ENCODE assay signal across 25 mouse cellular contexts in genomic region chr6:115906455-115906854, GRCm38 (mm10). TPM values are rescaled to one million over a fixed set of nuclear protein-coding genes. Genes with fewer than 3 reads are reported as not detected.
DNase-seq lines count a peak whose midpoint lies in the region; ATAC-seq and TF ChIP-seq lines count a peak whose summit lies in the region.
"Had no signal": no experiment of that assay in that cellular context is flagged by ENCODE, and none has a peak within 500 bp of the region (broad histone marks: within the 10 kb centered on the region; RNA-seq: fewer than 3 reads in every experiment).

No protein-coding gene starts in this region.

- no peak overlapping the region for H3K4me2 ChIP-seq in heart, embryonic 11.5 days
- H3K4me2 ChIP-seq: forebrain, embryonic 13.5 days; limb, embryonic 12.5 days; liver, embryonic 13.5 days; midbrain, embryonic 11.5 days; neural tube, embryonic 12.5 days had no signal

- H3K4me3 ChIP-seq in heart, embryonic 10.5 days = no peak overlapping the region
- no peak overlapping the region for H3K4me3 ChIP-seq in heart, embryonic 11.5 days (ENCODE audit: low read depth, low read length)
- no peak overlapping the region for H3K4me3 ChIP-seq in bone marrow, adult 2 months (replicated peaks; ENCODE audit: control insufficient read depth, low read depth, low read length)
- H3K4me3 ChIP-seq in megakaryocyte, embryonic 14.5 days (replicated peaks) = peak overlapping the region; percentile 40
- H3K4me3 ChIP-seq: forebrain, embryonic 13.5 days; limb, embryonic 12.5 days; liver, embryonic 13.5 days; neural tube, embryonic 12.5 days had no signal

- peaks cover 59% of the 10 kb centered on the region for H3K4me1 ChIP-seq in heart, embryonic 10.5 days
- H3K4me1 ChIP-seq in heart, embryonic 11.5 days (ENCODE audit: control insufficient read depth, insufficient read depth, low read length) = peaks cover 43% of the 10 kb centered on the region
- H3K4me1 ChIP-seq in bone marrow, adult 2 months (ENCODE audit: control insufficient read depth, insufficient read depth, low read length) = peaks cover 10% of the 10 kb centered on the region
- peaks cover 96% of the 10 kb centered on the region for H3K4me1 ChIP-seq in megakaryocyte, embryonic 14.5 days

- H3K9me3 ChIP-seq in heart, embryonic 10.5 days = no peaks in the 10 kb centered on the region
- H3K9me3 ChIP-seq in heart, embryonic 11.5 days (replicated peaks; ENCODE audit: control insufficient read depth, low read length) = no peaks in the 10 kb centered on the region
- H3K9me3 ChIP-seq in megakaryocyte, embryonic 14.5 days = no peaks in the 10 kb centered on the region
- H3K9me3 ChIP-seq: forebrain, embryonic 13.5 days; limb, embryonic 12.5 days; liver, embryonic 13.5 days; neural tube, embryonic 12.5 days had no signal

- no peak for TF ChIP-seq POLR2A in bone marrow, adult 2 months (IDR thresholded peaks at IDR 0.05; ENCODE audit: borderline replicate concordance, control insufficient read depth, low read depth, low read length)

- no peaks in the 10 kb centered on the region for H3K27me3 ChIP-seq in heart, embryonic 10.5 days (ENCODE audit: insufficient read depth, poor library complexity, severe bottlenecking)
- no peaks in the 10 kb centered on the region for H3K27me3 ChIP-seq in heart, embryonic 11.5 days (ENCODE audit: control insufficient read depth, insufficient read depth, low read length)
- no peaks in the 10 kb centered on the region for H3K27me3 ChIP-seq in megakaryocyte, embryonic 14.5 days (replicated peaks)
- H3K27me3 ChIP-seq: forebrain, embryonic 13.5 days; limb, embryonic 12.5 days; liver, embryonic 13.5 days; neural tube, embryonic 12.5 days had no signal

- peaks cover 11% of the 10 kb centered on the region; the same call in 1 of the 2 replicates for H3K36me3 ChIP-seq in heart, embryonic 10.5 days
- H3K36me3 ChIP-seq in heart, embryonic 11.5 days (ENCODE audit: control insufficient read depth, insufficient read depth, low read length) = peaks cover 2% of the 10 kb centered on the region; the same call in 1 of the 2 replicates
- H3K36me3 ChIP-seq in megakaryocyte, embryonic 14.5 days (replicated peaks; ENCODE audit: low read length) = no peaks in the 10 kb centered on the region
- H3K36me3 ChIP-seq: liver, embryonic 13.5 days had no signal

- intact Hi-C loops in left cerebral cortex, postnatal 25 days (cut with DNase I) = no loop called here

- H3K9ac ChIP-seq in heart, embryonic 11.5 days (ENCODE audit: low read depth, low read length) = no peak overlapping the region
- H3K9ac ChIP-seq: forebrain, embryonic 13.5 days; limb, embryonic 12.5 days; liver, embryonic 13.5 days; neural tube, embryonic 12.5 days had no signal

- TF ChIP-seq CTCF in bone marrow, adult 2 months (IDR thresholded peaks at IDR 0.05; ENCODE audit: control insufficient read depth, insufficient read depth, low read length) = no peak

- 68% methylated on average over 1 of the region's 1 CpGs for WGBS in heart, embryonic 10.5 days
- WGBS in heart, embryonic 11.5 days (ENCODE audit: insufficient replicate concordance) = 68% methylated on average over 1 of the region's 1 CpGs
- 14% methylated on average over 1 of the region's 1 CpGs for WGBS in bone marrow, adult 2 months

- no peak for ATAC-seq in heart, embryonic 11.5 days (replicated peaks; ENCODE audit: insufficient number of reproducible peaks, low FRiP score, low TSS enrichment)
- ATAC-seq: CD4-positive, CD25-positive, alpha-beta regulatory T cell, adult 4 months; forebrain, embryonic 13.5 days; hindbrain, embryonic 16.5 days; lung, postnatal 0 days had no signal

- H3K27ac ChIP-seq in heart, embryonic 10.5 days = peak overlapping the region; percentile 31; the same call in 1 of the 2 replicates
- no peak overlapping the region for H3K27ac ChIP-seq in heart, embryonic 11.5 days (ENCODE audit: low read depth, low read length)
- 0 out of 2 replicates have a peak overlapping the region, but pooled peaks have one; percentile 9 for H3K27ac ChIP-seq in bone marrow, adult 2 months (ENCODE audit: control insufficient read depth, insufficient read depth, low read depth, low read length, poor library complexity)
- H3K27ac ChIP-seq: forebrain, embryonic 13.5 days; limb, embryonic 12.5 days; liver, embryonic 13.5 days; neural tube, embryonic 12.5 days had no signal

- DNase-seq in heart, embryonic 10.5 days (ENCODE audit: low spot score) = no peak
- DNase-seq in 3T3-L1 (ENCODE audit: low read depth, low spot score) = peak; percentile 69
- no peak for DNase-seq in left cerebral cortex, postnatal 25 days (ENCODE audit: low spot score in 2 of 2)
- no peak for DNase-seq in layer of hippocampus, adult 11-12 months (ENCODE audit: low spot score)
- DNase-seq: cerebellum, adult 9-11 months; kidney, adult 11 months; kidney, postnatal 25 days; layer of hippocampus, adult 9-11 months; liver, embryonic 13.5 days had no signal

RNA-seq across cellular contexts. Expression of gene Rho, which starts 25.1 kb away (rescaled TPM):
- 0.28 TPM in 1 of 2 replicates, not detected in the other for polyA plus RNA-seq in heart, embryonic 10.5 days (2016; fragmentation: Nextera tagmentation; extraction: Ambion mirVana)
- 0.04 and 0.16 TPM in 2 replicates for polyA plus RNA-seq in heart, embryonic 11.5 days (2014; fragmentation: Nextera tagmentation; extraction: Ambion mirVana)
- not detected in 2 replicates for polyA plus RNA-seq in bone marrow, adult 2 months (2011; ENCODE audit: insufficient read depth, insufficient read length, low replicate concordance, missing spikeins)
- polyA plus RNA-seq in megakaryocyte, embryonic 14.5 days (2012; ENCODE audit: insufficient read depth, low replicate concordance) = not detected in 2 replicates
- under 1 TPM in 1 of 2 experiments, not detected in 1; 0.25 TPM for total RNA-seq in left cerebral cortex, postnatal 25 days (2021)
- total RNA-seq: monocyte, adult 5-6 weeks had no signal
- polyA plus RNA-seq: CD4-positive, CD25-positive, alpha-beta regulatory T cell, adult 4 months; liver, embryonic 13.5 days; midbrain, embryonic 11.5 days had no signal

RNA-seq across cellular contexts. Expression of gene H1foo, which starts 38.3 kb away (rescaled TPM):
- not detected in 2 replicates for polyA plus RNA-seq in heart, embryonic 10.5 days (2016; fragmentation: Nextera tagmentation; extraction: Ambion mirVana)
- polyA plus RNA-seq in heart, embryonic 11.5 days (2014; fragmentation: Nextera tagmentation; extraction: Ambion mirVana) = not detected in 2 replicates
- not detected in 2 replicates for polyA plus RNA-seq in bone marrow, adult 2 months (2011; ENCODE audit: insufficient read depth, insufficient read length, low replicate concordance, missing spikeins)
- polyA plus RNA-seq in megakaryocyte, embryonic 14.5 days (2012; ENCODE audit: insufficient read depth, low replicate concordance) = not detected in 2 replicates
- total RNA-seq in left cerebral cortex, postnatal 25 days (2021) = not detected
- total RNA-seq: adrenal gland, adult 18-20 months; gastrocnemius, postnatal 4 days; heart, postnatal 25 days; left cerebral cortex, adult 8-10 months; monocyte, adult 5-6 weeks had no signal
- polyA plus RNA-seq: CD4-positive, CD25-positive, alpha-beta regulatory T cell, adult 4 months; forebrain, embryonic 13.5 days; hindbrain, embryonic 16.5 days; limb, embryonic 12.5 days; liver, embryonic 13.5 days; lung, postnatal 0 days; midbrain, embryonic 11.5 days; neural tube, embryonic 12.5 days; spleen, adult 2 months had no signal

RNA-seq across cellular contexts. Expression of gene Ift122, which starts 53.2 kb away (rescaled TPM):
- 27.0 and 31.3 TPM in 2 replicates for polyA plus RNA-seq in heart, embryonic 10.5 days (2016; fragmentation: Nextera tagmentation; extraction: Ambion mirVana)
- polyA plus RNA-seq in heart, embryonic 11.5 days (2014; fragmentation: Nextera tagmentation; extraction: Ambion mirVana) = 21.0 and 26.7 TPM in 2 replicates
- polyA plus RNA-seq in bone marrow, adult 2 months (2011; ENCODE audit: insufficient read depth, insufficient read length, low replicate concordance, missing spikeins) = 0.83 and 3.6 TPM in 2 replicates
- 1.1 TPM in 1 of 2 replicates, not detected in the other for polyA plus RNA-seq in megakaryocyte, embryonic 14.5 days (2012; ENCODE audit: insufficient read depth, low replicate concordance)
- 10 to 100 TPM; 30.0 to 30.9 TPM for total RNA-seq in left cerebral cortex, postnatal 25 days (2021)

RNA-seq across cellular contexts. Expression of gene Mbd4, which starts 53.3 kb away (rescaled TPM):
- 15.2 and 22.4 TPM in 2 replicates for polyA plus RNA-seq in heart, embryonic 10.5 days (2016; fragmentation: Nextera tagmentation; extraction: Ambion mirVana)
- 12.5 and 14.6 TPM in 2 replicates for polyA plus RNA-seq in heart, embryonic 11.5 days (2014; fragmentation: Nextera tagmentation; extraction: Ambion mirVana)
- 9.4 and 11.3 TPM in 2 replicates for polyA plus RNA-seq in bone marrow, adult 2 months (2011; ENCODE audit: insufficient read depth, insufficient read length, low replicate concordance, missing spikeins)
- polyA plus RNA-seq in megakaryocyte, embryonic 14.5 days (2012; ENCODE audit: insufficient read depth, low replicate concordance) = 0.40 TPM in 1 of 2 replicates, not detected in the other
- 1 to 10 TPM; 8.1 to 9.1 TPM for total RNA-seq in left cerebral cortex, postnatal 25 days (2021)
